Mouse (Mus musculus): Measurements from ENCODE around the gene Tspan5.

Tspan5 gene

DNA sequence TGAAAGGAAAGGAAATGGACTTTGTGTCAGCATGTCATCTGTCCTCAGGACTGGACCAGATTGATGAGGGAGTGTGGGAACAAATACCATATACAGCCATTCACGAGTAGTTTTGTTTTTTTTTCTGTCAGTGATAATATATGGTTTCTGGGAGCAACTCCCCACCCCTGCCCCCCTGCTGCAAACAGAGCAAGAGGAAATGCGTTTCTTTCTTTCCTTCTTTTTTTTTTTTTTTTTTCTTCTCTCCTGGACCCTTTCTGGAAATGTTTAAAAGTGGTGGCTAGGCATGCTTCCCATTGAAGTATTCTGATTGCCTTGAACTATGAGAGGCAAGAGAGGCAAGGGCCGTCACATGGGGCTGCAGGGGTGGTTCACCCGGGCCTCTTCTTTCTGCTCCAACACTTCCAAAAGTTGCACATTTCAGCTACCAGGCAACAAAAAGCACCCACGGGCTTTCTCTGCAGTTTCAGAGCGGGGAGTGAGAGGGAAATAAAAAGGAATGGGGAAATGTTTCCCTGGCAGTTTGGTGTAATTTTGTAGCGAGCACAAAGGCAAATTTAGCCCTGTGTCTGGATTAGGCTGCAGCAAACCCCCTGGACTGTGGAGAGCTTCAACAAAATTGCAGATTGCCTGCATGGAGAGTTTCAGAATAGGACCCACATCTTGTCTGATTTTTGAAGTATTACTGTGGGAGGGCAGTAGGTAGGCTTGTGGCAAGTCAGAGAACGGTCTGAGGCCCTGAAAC, 2.2 kb downstream of the Tspan5 start:
- DNase-seq, result no peak

DNA sequence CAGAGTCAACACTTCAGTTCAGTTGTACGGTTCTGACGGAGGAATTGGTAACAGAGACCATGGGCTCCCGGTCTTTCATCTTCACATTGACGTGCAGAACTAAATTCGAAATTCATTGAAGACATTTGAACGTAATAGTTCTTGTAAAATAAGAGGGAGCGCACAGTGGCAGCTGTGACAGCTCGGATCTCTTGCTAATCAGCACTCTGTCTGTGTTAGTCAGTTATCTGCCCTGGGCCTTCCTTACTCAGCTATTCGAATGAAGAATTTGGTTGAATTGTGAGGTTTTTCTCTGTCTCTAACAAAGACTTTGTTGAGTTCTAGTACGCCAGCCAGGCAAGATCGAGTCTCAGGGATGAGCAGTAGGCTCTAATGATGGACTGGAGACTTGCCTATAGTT, 3.1 kb downstream of the Tspan5 start:
- no peak for DNase-seq

DNA sequence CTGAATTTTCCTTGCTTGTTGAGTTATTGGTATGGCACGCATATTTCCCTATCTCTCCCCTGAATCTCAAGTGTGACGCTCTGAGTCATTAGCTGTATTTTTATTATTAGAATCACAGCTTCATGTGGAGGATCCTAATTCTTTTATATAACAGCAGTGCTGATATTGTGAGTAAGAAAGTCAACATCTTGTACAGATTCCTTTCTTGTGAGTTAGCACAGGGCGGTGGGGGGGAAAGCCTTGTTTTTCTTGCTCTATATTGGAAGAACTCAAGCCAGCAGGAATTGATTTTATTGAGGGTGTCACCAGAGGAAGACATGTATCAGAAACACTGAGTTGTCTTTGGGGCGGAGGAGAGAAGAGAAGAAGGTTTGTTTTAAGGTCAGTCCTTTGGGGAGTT, 3.6 kb downstream of the Tspan5 start:
- DNase-seq, result no peak

DNA sequence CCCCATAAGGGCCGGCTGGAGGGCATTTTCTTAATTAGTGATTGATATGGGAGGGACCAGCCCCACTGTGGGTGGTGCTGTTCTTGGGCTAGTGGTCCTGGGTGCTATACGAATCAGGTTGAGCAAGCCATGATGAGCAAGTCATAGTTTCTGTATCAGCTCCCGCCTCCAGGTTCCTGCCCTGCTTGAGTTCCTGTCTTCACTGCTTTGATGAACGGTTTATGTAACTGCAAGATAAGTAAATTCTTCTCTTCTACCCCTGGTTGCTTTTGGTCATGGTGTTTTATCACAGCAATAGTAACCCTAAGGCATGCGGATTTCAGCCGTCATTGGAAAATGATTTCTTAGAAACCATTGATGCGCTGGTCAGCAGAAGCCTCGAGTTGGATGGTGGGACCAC, 4.6 kb downstream of the Tspan5 start:
- no peak for DNase-seq

DNA sequence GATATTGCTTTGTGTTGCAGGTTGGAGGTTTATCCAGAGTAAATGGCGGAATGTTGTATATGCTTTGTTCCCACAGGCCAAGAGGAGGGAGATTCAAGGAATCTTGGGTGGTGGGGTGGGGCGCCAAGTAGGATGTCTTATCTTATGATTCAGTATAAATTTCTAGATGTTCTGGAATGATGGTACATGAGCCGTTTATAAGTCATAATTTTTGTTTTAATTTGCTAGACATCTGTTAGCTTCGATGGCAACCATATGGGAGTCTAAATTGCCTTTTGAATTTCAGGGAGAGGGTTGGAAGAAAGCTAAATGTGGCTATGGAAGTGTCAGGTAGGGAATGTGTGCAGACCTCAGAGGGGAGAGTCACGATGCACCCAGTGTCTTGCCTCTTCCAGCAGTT, 5.0 kb downstream of the Tspan5 start:
- no peak for DNase-seq

DNA sequence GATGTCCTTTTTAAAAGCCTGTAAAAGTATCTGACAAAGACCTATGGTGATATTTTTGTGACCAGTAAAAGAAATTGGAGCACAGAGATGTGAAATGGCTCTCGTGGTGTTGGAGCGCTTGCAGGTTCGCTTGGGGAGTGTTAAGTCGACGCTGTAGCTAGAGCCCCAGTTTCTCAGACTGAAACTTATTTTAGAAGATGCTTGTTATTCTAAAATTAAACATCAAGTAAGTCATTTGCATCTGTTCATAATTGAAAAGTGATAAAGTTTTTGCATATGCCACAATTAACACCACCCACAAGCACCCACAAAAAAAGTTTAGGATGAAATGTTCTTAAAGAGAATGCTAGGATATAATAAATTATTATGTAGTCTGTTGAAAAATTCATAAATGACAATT, 6.0 kb downstream of the Tspan5 start:
- DNase-seq, result no peak

DNA sequence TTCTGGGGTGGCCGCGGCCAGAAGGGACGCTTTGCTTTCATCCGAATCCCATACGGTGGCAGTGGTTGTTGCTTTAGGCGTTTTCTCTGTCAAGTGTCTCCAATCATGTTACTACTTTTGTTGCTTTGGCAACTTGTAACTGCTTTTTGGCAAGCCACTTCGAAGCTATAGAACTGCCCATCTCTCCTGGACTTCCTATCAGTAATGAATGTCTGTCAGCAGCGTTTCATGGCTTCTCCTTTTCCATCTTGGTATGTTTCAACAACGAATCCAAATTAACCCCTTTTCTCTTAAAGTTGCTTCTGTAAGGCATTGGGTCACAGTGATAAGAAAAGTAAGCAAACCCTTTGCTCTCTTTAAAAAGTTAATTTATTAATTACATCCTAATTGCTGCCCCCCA, 7.7 kb downstream of the Tspan5 start:
- DNase-seq, result no peak

DNA sequence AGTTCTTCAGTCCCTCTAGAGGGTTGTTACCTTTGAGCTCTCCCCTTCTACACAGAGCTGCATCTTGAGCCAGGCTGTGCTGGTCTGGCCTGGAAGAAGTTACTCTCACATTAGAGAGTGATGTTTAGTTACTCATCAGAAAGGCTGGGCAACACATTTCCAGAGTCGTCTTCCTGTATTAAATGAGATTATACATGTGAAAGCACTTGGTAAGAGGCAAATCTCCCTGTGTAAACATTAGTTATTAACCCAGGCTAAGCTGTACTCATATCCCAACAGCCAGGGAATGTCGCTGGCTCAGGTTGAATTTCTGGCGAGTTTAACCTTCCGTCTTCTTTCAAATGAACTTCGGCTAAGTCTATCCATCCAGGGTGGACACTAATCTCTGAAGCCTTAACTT, 9.3 kb downstream of the Tspan5 start:
- no peak for DNase-seq

DNA sequence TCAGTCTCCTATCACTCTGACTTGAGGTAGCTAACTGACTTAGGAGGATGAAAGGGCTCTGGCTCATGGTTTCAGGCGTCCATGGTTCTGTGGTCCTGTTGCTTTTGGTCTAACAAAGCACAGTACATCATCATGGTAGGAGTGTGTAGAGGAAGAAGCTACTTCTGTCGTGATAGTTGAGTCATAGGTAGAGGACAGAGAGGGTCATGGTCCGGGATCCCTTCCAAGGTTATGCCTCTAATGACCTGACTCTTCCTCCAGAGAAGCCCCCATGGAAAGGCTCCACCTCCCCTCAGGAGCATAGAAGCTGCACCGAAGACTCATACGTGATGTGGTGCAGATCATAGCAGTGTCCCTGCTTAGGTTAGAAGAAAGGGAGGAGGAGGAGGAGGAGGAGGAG, 10.1 kb downstream of the Tspan5 start:
- DNase-seq, result no peak

DNA sequence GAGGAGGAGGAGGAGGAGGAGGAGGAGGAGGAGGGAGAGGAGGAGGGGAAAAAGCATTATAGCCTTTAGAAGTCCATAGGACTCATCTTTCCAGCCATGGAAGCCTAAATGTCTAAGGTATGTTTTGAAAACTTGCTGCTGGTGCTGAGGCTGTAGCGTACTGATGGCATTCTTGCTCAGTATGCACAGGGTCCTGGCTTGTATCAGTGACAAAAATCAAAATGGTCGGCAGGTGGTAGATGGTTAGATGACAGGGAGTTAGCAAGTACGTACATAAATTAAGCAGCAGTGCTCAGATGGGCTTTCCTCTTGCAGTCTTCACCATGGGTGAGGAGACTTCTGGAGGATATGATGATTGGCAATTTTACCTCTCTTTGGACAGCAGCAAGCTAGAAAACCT, 10.8 kb downstream of the Tspan5 start:
- DNase-seq, result no peak

DNA sequence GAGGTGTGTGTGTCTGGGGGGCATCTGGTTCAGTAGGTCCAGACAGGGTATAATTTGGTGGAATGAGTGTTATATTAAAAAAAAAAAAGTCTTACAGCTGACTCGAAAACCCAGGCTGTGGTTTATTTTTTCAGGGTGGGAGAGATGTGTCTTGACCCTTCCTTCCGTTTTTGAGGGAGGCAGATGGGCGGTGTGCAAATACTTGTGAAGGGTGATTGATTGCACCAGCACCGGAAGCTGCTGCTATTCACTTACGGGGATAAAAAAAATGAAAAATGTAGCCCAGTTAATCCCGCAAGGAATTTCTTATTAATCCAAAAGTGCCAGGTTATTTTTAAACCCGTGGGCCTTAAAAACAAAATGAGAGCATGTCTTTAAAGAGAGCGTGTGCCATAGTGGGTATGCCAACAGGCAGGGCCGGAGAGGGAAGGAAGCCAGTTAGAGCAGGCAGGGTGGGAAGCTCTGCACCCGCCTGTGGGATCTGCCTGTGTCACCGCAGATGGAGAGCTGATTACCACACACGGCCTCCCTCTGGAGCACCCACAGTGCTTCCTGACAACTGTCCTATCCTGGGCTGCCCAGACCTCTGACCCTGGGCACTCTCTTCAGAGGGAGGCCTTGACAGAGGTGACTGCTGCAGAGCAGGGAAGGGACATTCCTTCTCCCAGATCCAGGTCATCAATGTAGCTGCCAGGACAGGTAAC, 11.3 kb downstream of the Tspan5 start:
- DNase-seq, result no peak

DNA sequence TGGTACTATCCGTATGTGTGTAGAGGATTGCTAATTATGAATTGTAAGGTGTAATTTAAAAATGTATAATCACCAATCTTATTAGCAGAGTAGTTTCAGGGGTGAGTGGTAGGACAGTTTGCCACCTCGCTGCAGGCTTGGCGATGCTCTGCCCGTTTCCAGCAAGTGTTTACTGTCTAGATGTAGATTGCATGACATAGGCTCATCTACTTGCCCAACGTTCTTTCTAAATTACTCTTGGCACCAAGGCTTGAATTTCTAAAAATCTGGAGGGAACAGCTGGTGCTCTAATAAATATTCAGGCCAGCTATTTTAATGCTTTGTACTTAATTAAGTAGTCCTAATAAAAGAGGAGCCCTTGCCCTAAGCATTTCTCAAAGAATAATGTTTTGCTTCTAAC, 12.3 kb downstream of the Tspan5 start:
- DNase-seq, result no peak

DNA sequence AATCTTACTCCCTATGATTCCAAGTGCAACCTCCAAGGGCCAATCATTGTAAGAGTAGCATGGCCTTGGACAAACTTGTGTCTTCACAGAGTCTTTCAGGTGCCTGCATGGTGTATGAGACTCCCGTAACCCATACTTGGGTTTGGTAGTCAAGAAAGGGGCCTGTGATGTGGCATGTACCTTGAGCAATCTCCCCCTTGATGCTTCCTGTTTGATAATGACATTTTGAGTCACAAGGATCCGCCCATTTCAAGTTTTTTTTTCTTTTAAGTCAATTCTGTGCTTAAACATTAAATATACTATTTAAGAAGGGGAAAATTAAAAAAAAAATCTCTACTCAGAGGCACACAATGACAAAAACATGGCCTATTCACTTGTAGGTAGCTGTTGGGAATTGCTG, 15.3 kb downstream of the Tspan5 start:
- no peak for DNase-seq

DNA sequence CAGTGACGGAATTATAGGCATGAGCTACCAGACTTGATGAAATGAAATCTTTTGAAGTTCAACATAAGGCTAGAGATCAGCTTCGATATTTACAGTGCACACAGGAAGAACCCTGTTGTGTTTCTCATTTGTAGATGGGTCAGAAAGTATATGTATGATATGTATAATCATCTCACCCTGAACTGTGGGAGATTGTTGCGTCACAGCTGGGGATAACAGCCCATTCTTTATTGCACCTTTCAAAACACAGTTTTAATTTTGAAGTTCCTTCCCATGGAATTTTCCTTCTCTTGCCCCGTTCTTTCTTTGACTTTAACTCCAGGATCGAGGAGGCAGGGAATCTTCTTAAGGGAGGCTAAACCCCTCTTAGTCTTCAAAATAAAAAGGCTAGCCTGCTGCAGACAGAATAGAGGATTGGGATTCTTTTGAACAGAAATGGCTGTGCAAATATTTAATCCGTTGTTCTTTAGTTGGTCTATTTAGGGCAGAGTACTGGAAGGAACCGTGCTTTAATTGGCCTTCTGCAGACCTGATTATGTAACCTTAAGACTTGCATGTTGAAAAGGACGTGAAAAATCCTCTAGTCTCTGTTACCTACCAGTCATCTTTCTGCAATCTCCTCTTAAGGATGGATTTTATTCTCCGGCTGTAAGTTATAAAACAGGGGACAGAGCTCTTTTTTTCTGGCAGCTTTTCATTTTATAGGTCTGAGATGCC, 18.1 kb downstream of the Tspan5 start:
- DNase-seq, result no peak

DNA sequence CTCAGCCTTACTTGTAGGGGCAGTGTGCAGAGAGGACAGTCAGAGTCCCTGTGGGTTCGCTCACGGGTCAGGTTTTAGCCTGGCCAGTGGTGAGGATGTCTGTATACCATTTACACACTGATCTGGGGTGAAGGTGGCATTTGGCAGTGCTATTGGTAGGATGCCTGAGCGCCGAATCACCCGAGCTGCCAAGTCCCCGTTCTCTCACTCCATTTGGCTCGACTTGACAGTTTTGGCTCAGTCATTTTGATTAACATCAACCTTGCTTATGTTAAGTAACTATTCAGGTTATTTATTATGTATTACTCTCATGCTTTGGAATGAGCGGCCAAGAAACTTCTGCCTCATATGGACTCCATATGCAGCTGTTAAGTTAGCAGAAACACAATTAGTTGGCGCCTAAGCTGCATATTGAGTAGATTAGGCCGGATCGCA, 18.7 kb downstream of the Tspan5 start:
- no peak for DNase-seq

DNA sequence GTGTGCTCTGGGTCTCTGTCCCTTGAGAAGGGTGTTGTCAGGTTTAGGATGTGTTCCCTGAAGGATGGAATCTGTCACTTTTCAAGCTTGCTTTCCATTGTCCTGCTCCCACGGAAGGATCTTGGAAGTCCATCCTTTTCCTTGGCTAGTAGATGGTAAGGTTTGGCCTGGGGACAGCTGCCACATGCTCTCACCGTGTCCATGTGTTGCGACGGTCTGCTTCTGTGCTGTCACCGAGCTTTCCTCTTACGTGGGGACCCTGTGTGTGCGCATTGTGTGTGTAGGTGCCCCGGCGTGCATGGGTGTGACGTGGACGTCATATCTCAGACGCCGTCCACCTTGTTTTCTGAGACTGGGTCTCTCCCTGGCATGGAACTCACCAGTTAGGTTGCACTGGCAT, 19.5 kb downstream of the Tspan5 start:
- DNase-seq, result no peak

DNA sequence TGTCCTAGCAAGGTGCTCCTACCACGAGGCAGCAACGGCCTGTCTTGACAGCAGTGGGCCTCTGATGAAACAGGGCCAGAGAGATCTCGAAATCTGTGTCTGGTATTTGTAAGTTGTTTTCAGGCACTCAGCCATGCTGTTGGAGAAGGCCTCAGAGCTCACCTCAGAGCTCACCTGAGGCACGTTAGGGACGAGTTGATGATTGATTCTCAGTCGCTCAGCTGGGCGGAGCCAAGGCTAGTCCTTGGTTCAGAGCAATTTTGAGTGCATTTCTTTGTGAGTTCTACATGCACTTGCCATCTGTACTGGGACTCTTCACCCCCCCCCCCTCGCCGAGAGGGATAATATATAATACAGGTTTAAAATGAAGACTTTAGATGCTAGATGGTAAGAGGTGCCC, 21.9 kb downstream of the Tspan5 start:
- no peak for DNase-seq

DNA sequence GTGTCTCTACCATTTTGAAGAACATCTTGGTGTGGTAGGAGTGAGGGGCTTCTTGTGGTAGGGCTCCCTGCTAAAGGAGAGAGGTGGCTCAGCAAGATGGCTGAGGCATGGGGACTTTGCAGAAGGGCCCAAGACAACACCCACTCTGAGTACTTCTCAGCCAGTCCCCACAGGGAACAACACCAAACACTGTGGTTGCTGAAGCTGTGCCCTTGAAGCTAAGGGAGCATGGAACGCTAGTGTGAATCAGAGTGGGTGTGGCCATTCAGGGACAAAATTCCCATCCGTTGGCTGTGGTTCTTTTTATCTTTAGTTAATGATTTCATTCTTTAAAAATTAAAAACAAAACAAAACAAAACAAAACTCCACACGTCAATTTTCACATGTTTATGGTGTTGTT, 22.8 kb downstream of the Tspan5 start:
- no peak for DNase-seq

DNA sequence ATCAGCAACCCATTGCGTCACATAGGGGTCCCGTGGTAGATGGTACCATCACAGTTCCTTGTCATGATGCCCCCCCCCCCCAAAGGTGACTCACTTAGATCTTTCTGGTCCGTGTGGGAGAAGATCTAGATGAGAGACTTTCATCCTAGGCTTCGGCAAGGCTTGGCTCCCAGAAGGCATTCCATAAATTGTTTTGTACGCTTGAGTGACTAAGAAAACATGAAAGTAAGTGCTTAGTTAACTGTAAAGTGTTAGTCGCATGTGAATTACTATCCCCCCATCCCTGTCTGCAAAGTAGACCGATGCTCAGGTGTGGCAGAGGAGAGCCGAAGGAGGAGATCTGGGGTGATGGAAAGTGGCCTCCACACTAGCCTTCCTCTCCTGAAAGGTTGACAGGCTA, 25.0 kb downstream of the Tspan5 start:
- DNase-seq, result no peak

DNA sequence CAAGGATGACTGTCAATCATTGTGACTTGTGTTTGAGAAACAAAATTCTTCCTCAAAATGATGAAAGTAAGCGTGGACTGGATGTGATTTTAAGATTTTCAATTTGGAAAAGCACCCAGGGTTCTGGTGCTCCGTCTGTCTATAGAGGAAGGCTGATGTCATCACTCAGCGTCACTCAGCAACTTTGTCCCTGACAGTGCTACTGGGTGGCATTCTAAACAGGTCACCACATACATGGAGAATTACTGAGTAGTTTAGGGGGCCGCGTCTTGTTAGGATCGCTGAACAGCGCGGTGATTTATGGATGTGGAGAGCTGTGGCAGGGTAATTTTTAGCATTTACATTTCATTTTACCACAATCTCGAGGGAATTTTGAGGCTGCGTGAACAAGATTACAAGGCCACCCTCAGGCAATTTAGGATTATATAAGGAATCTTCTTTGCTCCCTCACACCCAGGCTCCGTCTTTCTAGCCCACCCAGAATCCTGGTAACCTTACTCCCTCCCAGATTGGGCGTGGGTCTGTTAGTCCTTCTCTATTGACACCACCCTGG, 26.6 kb downstream of the Tspan5 start:
- DNase-seq, result no peak

DNA sequence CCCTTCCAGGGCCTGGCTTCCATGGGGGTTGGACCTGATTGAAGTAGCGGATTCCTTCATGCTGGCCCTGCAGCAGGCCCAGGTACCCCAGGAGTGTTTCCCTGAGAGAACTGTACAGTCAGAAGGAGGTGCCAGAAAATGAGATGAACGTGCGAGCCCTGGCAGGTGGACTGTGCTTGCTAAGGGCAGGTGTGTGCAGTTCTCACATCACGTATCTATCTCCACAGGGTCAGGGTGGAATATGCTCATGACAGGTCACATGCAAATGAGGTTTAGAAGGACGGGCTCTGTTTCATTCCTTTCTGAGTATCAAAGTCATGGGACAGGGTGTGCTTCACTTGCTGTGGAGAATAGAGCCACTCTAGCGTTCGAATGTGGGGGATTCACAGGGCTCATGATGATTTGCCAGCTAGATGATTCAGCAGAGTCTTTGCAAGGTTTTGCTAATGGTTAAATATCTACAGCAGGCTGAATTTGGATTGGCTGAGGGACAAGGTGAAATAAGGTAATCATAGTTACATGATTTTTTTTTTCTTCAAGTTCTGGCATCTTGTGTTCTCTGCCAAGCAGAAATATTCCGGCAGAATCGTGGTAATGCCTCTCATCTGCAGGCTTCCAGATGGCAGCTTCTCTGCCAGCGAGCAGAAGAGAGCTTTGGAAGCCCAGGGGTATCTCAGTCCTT, 28.8 kb downstream of the Tspan5 start:
- DNase-seq, result no peak

DNA sequence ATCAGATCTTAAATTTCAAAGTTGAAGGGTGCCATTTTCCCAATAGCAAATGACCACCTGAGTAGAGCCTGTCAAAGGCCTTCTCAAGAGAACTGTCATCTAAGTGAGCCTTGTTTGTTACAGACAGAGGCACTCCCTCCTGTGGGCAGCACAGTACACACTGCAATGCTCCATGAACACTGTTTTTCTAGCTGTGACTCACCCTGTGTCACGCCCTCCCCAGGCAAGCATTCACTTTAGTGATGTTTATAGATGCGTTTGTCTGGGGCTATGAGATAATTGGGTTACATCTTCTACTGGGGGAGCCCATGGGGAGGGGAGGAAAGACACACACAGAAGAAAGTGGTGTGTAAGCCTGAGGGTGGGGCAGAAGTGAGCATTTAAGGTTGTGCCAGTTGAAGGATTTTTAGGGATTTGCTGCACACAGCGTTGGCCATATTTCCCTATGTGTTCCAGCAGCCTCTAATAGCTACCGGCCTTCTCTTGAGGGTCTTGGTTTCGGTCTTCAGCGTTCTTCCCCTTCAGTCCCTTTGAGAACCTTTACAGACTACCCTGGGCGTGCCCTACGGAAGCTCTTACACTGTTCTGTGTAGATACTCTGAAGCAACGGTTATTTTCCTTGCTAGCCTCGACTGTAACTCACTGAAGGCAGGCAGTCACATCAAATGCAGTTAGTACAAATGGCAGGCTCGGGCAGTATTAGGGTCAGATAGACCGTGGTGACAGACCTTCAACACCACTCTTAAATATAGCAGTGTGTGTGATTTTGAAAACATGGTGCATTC, 29.7 kb downstream of the Tspan5 start:
- DNase-seq, result no peak
